Mouse (Mus musculus): Measurements from ENCODE around the gene Tfrc. TPM values are rescaled to one million over a fixed set of nuclear protein-coding genes. Genes with fewer than 3 reads are reported as not detected.

Tfrc gene
- polyA plus RNA-seq, 1 experiment from 2014 or later, result 52.5 TPM

DNA sequence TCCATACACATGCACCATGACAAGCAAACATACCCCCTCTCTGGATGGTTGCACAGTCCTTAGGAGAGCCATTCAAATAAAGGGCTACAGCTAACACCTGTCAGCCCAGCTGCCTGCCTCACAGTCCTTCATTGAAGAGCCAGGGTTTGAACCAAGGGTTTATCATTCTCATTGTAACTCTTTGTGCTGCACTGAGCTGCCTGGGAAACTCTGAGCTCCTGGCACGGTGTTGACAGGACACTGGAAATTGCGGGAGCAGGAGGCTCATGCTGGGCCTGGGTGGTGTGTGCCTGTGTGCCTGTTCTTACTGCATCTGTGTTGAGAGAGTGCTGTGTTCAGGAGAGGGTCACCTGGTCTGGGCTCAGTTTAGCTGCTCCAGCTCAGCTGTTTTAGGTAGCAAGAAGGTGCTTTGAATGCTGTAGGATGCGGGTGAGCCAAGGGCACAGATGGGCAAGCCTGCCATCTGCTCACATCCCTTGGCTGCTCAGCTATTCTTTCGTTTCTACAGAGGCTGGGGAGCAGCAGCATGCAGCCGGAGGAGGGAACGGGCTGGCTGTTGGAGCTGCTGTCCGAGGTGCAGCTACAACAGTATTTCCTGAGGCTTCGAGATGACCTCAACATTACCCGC is 54.6 kb downstream of the Tfrc start:
- H3K4me1 ChIP-seq (ENCODE audit: control insufficient read depth, insufficient read depth, low read length), result peaks cover 24% of the 10 kb centered on the region
- no peak overlapping the region for H3K27ac ChIP-seq (replicated peaks; ENCODE audit: low read depth, low read length)
- WGBS, result 91% methylated on average over 9 of the region's 9 CpGs

GRCm38 (mm10) chr16:32664211-32664610 is 55.5 kb downstream of the Tfrc start:
- no peak for DNase-seq (ENCODE audit: low spot score)
- no peaks in the 10 kb centered on the region for H3K27me3 ChIP-seq (ENCODE audit: control insufficient read depth, insufficient read depth, low read length)
- no peak overlapping the region for H3K9ac ChIP-seq (ENCODE audit: low read length)
- H3K27ac ChIP-seq (replicated peaks; ENCODE audit: low read depth, low read length), result no peak overlapping the region
- H3K9me3 ChIP-seq (ENCODE audit: control insufficient read depth, low read length), result no peaks in the 10 kb centered on the region
- WGBS, result 84% methylated on average over 2 of the region's 2 CpGs
- H3K4me3 ChIP-seq (ENCODE audit: low read depth, low read length), result no peak overlapping the region
- no peak overlapping the region for H3K4me2 ChIP-seq (ENCODE audit: low read depth, severe bottlenecking)
- H3K36me3 ChIP-seq (ENCODE audit: control insufficient read depth, insufficient read depth, low read length), result peaks cover 3% of the 10 kb centered on the region
- peaks cover 17% of the 10 kb centered on the region for H3K4me1 ChIP-seq (ENCODE audit: control insufficient read depth, insufficient read depth, low read length)
- no peak for ATAC-seq (ENCODE audit: insufficient number of reproducible peaks, low FRiP score, low TSS enrichment, low read depth)

More for the DNA sequence above, 54.6 kb downstream of the Tfrc start:
- H3K36me3 ChIP-seq (ENCODE audit: control insufficient read depth, insufficient read depth, low read length), result peaks cover 3% of the 10 kb centered on the region
- no peak for ATAC-seq (ENCODE audit: insufficient number of reproducible peaks, low FRiP score, low TSS enrichment, low read depth)
- no peak for DNase-seq (ENCODE audit: low spot score)
- H3K27me3 ChIP-seq (ENCODE audit: control insufficient read depth, insufficient read depth, low read length), result no peaks in the 10 kb centered on the region
- H3K9me3 ChIP-seq (ENCODE audit: control insufficient read depth, low read length), result no peaks in the 10 kb centered on the region
- H3K4me3 ChIP-seq (ENCODE audit: low read depth, low read length), result no peak overlapping the region
- H3K9ac ChIP-seq (ENCODE audit: low read length), result no peak overlapping the region
- no peak overlapping the region for H3K4me2 ChIP-seq (ENCODE audit: low read depth, severe bottlenecking)

DNA sequence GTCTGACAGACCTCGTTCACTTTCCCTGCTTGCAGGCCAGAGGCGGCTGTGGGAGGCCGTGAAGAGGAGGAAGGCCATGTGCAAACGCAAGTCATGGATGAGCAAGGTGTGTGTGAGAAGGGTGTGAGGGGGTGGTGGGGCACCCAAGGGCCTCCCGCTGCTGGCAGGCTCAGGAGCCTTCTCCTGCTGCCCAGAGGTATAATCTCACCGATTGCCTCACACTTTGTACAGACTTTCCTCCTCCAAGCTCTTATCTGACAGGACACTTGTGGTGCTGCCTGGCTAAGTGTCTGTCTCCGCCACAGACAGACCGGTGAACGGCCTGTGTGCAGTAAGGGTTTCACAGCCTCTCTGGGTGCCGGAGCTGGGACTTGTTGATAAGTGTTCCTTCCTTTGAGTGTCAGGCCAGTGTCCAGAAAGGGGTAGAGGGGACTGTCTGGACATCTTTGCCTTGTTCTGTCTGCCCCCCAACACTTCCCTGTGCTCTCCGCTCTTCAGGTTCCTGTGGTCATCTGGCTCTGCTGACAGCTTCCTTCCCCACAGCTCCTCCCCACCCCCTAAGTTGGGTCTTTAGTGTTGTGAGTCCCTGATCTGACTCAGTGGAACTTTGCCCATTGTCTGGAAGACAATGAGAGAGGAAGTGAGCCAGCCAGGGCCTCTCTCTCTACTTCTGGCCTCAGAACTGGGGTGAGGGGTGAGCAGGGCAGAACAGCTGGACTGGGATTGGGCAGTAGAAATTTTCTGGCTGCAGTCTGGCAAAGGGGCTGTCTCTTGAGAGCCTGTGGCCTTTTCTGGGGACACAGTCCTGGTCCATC is 57.3 kb downstream of the Tfrc start:
- Histone ChIP-seq H3K4me3 (ENCODE audit: low read depth, low read length) (no peak overlapping the region), H3K27me3 (ENCODE audit: control insufficient read depth, insufficient read depth, low read length) (no peaks in the 10 kb centered on the region), H3K4me2 (ENCODE audit: low read depth, severe bottlenecking) (no peak overlapping the region), H3K9ac (ENCODE audit: low read length) (no peak overlapping the region), H3K27ac (replicated peaks; ENCODE audit: low read depth, low read length) (no peak overlapping the region), H3K36me3 (ENCODE audit: control insufficient read depth, insufficient read depth, low read length) (peaks cover 3% of the 10 kb centered on the region), H3K4me1 (ENCODE audit: control insufficient read depth, insufficient read depth, low read length) (peaks cover 5% of the 10 kb centered on the region), H3K9me3 (ENCODE audit: control insufficient read depth, low read length) (no peaks in the 10 kb centered on the region)
- DNase-seq (ENCODE audit: low spot score), result no peak
- ATAC-seq (ENCODE audit: insufficient number of reproducible peaks, low FRiP score, low TSS enrichment, low read depth), result no peak
- WGBS, result 77% methylated on average over 11 of the region's 11 CpGs

DNA sequence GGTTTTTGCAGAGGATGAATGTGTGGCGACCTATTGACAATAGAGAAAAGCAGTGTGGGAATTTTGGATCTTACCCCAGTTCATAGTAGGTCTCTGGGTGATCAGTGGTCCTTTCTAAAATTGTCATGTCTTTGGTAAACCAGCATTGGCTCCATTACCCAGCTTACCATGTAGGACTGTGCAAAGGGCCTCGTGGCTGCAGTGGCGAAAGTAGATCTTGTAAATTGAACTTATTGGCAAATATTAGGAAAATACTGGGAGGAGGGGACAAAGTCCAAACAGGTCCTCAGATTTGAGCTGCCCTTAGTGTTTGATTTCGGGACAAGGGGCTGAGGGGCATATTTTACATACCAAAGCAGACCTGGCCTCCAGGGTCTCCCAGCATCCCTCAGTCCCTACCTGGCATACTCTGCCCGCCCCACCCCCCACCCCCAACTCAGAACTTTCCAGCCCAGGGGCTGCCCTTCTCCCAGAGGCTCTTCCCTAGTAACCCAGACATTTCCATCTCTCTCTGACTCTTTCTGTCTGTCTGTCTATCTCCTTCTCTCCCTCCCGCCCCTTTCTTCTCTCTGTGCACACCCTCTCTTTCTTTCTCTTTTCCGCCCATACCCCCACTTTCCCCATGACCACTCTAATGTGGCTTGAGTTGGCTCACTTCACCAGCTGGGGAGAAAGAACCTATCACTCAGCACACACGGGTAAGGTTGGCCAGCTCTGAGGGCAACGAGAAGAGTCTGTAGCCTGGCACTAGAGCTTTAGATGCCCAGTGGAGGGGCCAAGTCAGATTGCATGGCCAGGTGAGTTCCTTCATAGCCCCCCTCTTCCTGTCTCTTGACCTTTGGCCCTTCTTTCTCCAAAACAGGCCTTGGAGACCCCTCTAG is 58.2 kb downstream of the Tfrc start:
- Histone ChIP-seq H3K9ac (ENCODE audit: low read length) (no peak overlapping the region), H3K27ac (replicated peaks; ENCODE audit: low read depth, low read length) (no peak overlapping the region), H3K36me3 (ENCODE audit: control insufficient read depth, insufficient read depth, low read length) (peaks cover 9% of the 10 kb centered on the region), H3K27me3 (ENCODE audit: control insufficient read depth, insufficient read depth, low read length) (no peaks in the 10 kb centered on the region), H3K4me2 (ENCODE audit: low read depth, severe bottlenecking) (no peak overlapping the region), H3K9me3 (ENCODE audit: control insufficient read depth, low read length) (no peaks in the 10 kb centered on the region), H3K4me3 (ENCODE audit: low read depth, low read length) (no peak overlapping the region), H3K4me1 (ENCODE audit: control insufficient read depth, insufficient read depth, low read length) (no peaks in the 10 kb centered on the region)
- no peak for DNase-seq (ENCODE audit: low spot score)
- no peak for ATAC-seq (ENCODE audit: insufficient number of reproducible peaks, low FRiP score, low TSS enrichment, low read depth)
- 81% methylated on average over 9 of the region's 9 CpGs for whole genome bisulfite sequencing

DNA sequence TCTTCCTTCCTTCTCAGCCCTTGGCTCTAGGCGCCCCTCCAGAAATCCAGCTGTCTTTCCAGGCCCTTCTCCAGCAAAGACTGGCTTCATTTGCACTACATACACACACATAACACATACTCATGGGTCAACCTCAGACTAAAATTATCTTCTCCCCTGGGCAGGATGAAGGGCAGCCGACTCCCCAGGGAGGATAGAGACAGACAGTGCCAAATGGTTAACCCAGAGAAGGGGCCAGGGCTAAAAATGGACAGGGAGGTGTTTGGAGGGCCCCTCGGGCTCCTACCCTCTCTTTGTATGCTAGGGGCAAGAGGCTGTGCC is 58.8 kb downstream of the Tfrc start:
- WGBS, result 68% methylated on average over 3 of the region's 3 CpGs
- no peak for DNase-seq (ENCODE audit: low spot score)
- no peaks in the 10 kb centered on the region for H3K9me3 ChIP-seq (ENCODE audit: control insufficient read depth, low read length)

DNA sequence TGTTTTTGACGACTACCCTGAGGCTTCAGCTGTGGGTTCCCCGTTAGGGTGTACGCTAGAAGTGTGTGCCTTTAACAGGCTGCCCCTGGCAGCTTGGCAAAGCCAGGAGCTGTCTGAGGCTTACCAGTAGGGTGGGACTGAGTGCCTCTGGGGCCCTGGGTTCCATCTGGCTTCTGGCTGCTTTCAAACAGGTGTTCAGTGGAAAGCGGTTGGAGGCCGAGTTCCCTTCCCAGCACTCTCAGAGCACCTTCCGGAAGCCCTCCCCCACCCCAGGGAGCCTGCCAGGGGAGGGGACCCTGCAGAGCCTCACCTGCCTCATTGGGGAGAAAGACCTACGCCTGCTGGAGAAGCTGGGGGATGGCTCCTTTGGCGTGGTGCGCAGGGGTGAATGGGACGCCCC is 59.3 kb downstream of the Tfrc start:
- 70% methylated on average over 10 of the region's 10 CpGs for WGBS
- DNase-seq (ENCODE audit: low spot score) (no peak), ATAC-seq (ENCODE audit: insufficient number of reproducible peaks, low FRiP score, low TSS enrichment, low read depth) (no peak)
- no peaks in the 10 kb centered on the region for H3K27me3 ChIP-seq (ENCODE audit: control insufficient read depth, insufficient read depth, low read length)
- peaks cover 9% of the 10 kb centered on the region for H3K36me3 ChIP-seq (ENCODE audit: control insufficient read depth, insufficient read depth, low read length)
- no peak overlapping the region for H3K9ac ChIP-seq (ENCODE audit: low read length)
- H3K4me3 ChIP-seq (ENCODE audit: low read depth, low read length), result no peak overlapping the region
- no peak overlapping the region for H3K4me2 ChIP-seq (ENCODE audit: low read depth, severe bottlenecking)
- no peaks in the 10 kb centered on the region for H3K4me1 ChIP-seq (ENCODE audit: control insufficient read depth, insufficient read depth, low read length)
- no peak overlapping the region for H3K27ac ChIP-seq (replicated peaks; ENCODE audit: low read depth, low read length)
- H3K9me3 ChIP-seq (ENCODE audit: control insufficient read depth, low read length), result no peaks in the 10 kb centered on the region

More for the DNA sequence above, 58.8 kb downstream of the Tfrc start:
- Histone ChIP-seq H3K4me3 (ENCODE audit: low read depth, low read length) (no peak overlapping the region), H3K27me3 (ENCODE audit: control insufficient read depth, insufficient read depth, low read length) (no peaks in the 10 kb centered on the region), H3K9ac (ENCODE audit: low read length) (no peak overlapping the region), H3K27ac (replicated peaks; ENCODE audit: low read depth, low read length) (no peak overlapping the region), H3K4me2 (ENCODE audit: low read depth, severe bottlenecking) (no peak overlapping the region), H3K4me1 (ENCODE audit: control insufficient read depth, insufficient read depth, low read length) (no peaks in the 10 kb centered on the region), H3K36me3 (ENCODE audit: control insufficient read depth, insufficient read depth, low read length) (peaks cover 9% of the 10 kb centered on the region)
- ATAC-seq (ENCODE audit: insufficient number of reproducible peaks, low FRiP score, low TSS enrichment, low read depth), result no peak

DNA sequence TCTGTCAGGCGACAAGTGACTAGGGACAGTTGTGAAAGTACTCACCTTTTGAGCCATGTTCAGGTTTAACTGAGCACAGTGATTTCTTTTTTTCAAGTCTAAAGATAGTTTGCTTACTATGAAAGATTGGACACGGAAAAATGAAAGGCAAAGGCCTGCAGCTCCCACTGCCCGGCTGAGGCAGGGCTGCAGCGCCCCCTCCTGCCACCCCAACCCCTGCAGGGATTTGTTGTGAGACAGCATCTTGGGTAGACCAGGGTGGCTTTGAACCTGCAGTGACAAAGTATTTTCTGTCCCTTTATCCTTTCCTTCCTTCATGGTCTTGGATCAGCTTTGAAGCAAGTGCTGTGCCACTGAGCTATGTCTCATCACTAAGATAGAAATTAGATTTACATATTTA is 59.8 kb downstream of the Tfrc start:
- Histone ChIP-seq H3K27me3 (ENCODE audit: control insufficient read depth, insufficient read depth, low read length) (no peaks in the 10 kb centered on the region), H3K4me1 (ENCODE audit: control insufficient read depth, insufficient read depth, low read length) (no peaks in the 10 kb centered on the region), H3K36me3 (ENCODE audit: control insufficient read depth, insufficient read depth, low read length) (peaks cover 9% of the 10 kb centered on the region), H3K9me3 (ENCODE audit: control insufficient read depth, low read length) (no peaks in the 10 kb centered on the region), H3K4me2 (ENCODE audit: low read depth, severe bottlenecking) (no peak overlapping the region), H3K27ac (replicated peaks; ENCODE audit: low read depth, low read length) (no peak overlapping the region), H3K9ac (ENCODE audit: low read length) (no peak overlapping the region), H3K4me3 (ENCODE audit: low read depth, low read length) (no peak overlapping the region)
- ATAC-seq (ENCODE audit: insufficient number of reproducible peaks, low FRiP score, low TSS enrichment, low read depth), result no peak
- DNase-seq (ENCODE audit: low spot score), result no peak
- WGBS, result 80% methylated on average over 4 of the region's 4 CpGs

GRCm38 (mm10) chr16:32669243-32669642 is 60.5 kb downstream of the Tfrc start:
- Histone ChIP-seq H3K4me1 (ENCODE audit: control insufficient read depth, insufficient read depth, low read length) (no peaks in the 10 kb centered on the region), H3K9ac (ENCODE audit: low read length) (no peak overlapping the region), H3K9me3 (ENCODE audit: control insufficient read depth, low read length) (no peaks in the 10 kb centered on the region), H3K27me3 (ENCODE audit: control insufficient read depth, insufficient read depth, low read length) (no peaks in the 10 kb centered on the region), H3K4me2 (ENCODE audit: low read depth, severe bottlenecking) (no peak overlapping the region), H3K36me3 (ENCODE audit: control insufficient read depth, insufficient read depth, low read length) (peaks cover 9% of the 10 kb centered on the region), H3K4me3 (ENCODE audit: low read depth, low read length) (no peak overlapping the region), H3K27ac (replicated peaks; ENCODE audit: low read depth, low read length) (no peak overlapping the region)
- WGBS, result 91% methylated on average over 10 of the region's 10 CpGs
- DNase-seq (ENCODE audit: low spot score), result no peak
- no peak for ATAC-seq (ENCODE audit: insufficient number of reproducible peaks, low FRiP score, low TSS enrichment, low read depth)

Measured in limb, embryonic 11.5 days (tissue).